Mouse (Mus musculus) midbrain, embryonic 16.5 days (tissue): ENCODE measurements at regions not wholly inside any gene's neighbourhood (a gene's known extent, or its start where the extent isn't known, plus 50 kb on each side); places are given as distances from the start of the nearest gene placed in this dataset.

Source experiments
- ATAC-seq: fragments of 200-750 bp; cut with Nextera tagmentation; 2 replicates; pipeline ENCODE4 v1.8.0; 2017; ENCODE audit warnings: moderate TSS enrichment
- H3K27ac ChIP-seq: fragments of 300-500 bp; sonication (generic); 2 replicates; pipeline ENCODE4 v1.5.1; 2014; ENCODE audit warnings: mild to moderate bottlenecking, low read length, mixed read lengths
- H3K27me3 ChIP-seq: fragments of 300-500 bp; sonication (generic); 2 replicates; pipeline ENCODE4 v1.6.1; 2014; ENCODE audit warnings: low read depth, low read length, mixed read lengths; ENCODE audit not compliant: control insufficient read depth, insufficient read depth
- H3K36me3 ChIP-seq: fragments of 300-500 bp; sonication (generic); 2 replicates; pipeline ENCODE4 v1.6.1; 2014; ENCODE audit warnings: mild to moderate bottlenecking, low read length, moderate library complexity, mixed read lengths; ENCODE audit not compliant: control insufficient read depth, insufficient read depth
- H3K4me1 ChIP-seq: fragments of 300-500 bp; sonication (generic); 2 replicates; pipeline ENCODE4 v1.6.1; 2014; ENCODE audit warnings: mild to moderate bottlenecking, low read length, mixed read lengths; ENCODE audit not compliant: control insufficient read depth, insufficient read depth
- H3K4me2 ChIP-seq: fragments of 300-500 bp; sonication (generic); 2 replicates; pipeline ENCODE4 v1.6.1; 2014; ENCODE audit warnings: mild to moderate bottlenecking, low read length, mixed read lengths
- H3K4me3 ChIP-seq: fragments of 300-500 bp; sonication (generic); 2 replicates; pipeline ENCODE4 v1.5.1; 2014; ENCODE audit warnings: low read depth, mild to moderate bottlenecking, low read length, moderate library complexity, mixed read lengths
- H3K9ac ChIP-seq: fragments of 300-500 bp; sonication (generic); 2 replicates; pipeline ENCODE4 v1.6.1; 2014; ENCODE audit warnings: low read depth, low read length, mixed read lengths
- H3K9me3 ChIP-seq: fragments of 300-500 bp; sonication (generic); replicated peaks from 2 replicates; pipeline ENCODE4 v1.6.1; 2014; ENCODE audit warnings: mild to moderate bottlenecking, low read length, mixed read lengths; ENCODE audit not compliant: control insufficient read depth, poor library complexity, severe bottlenecking
- WGBS: fragments of 180-500 bp; shearing (Covaris S2); extraction: QIAGEN DNeasy Blood & Tissue Kit; methylation state at CpG from one replicate; pipeline ENCODE4 v1.1.7; 2014; 5-methylcytosine and 5-hydroxymethylcytosine counted together

GRCm38 (mm10) chr2:178950304-178950703, 491.9 kb upstream of the Cdh4 start:
- H3K27ac ChIP-seq: no peak overlapping the region
- no peaks in the 10 kb centered on the region for H3K9me3 ChIP-seq
- no peak for ATAC-seq
- no peak overlapping the region for H3K4me2 ChIP-seq
- peaks cover 7% of the 10 kb centered on the region; the same call in 1 of the 2 replicates for H3K4me1 ChIP-seq
- H3K9ac ChIP-seq: no peak overlapping the region
- H3K27me3 ChIP-seq: no peaks in the 10 kb centered on the region
- H3K36me3 ChIP-seq: no peaks in the 10 kb centered on the region
- 29% methylated on average over 1 of the region's 1 CpGs for WGBS
- H3K4me3 ChIP-seq: no peak overlapping the region

GRCm38 (mm10) chr2:178954420-178955067, 487.7 kb upstream of the Cdh4 start:
- Histone ChIP-seq H3K4me3 (no peak overlapping the region), H3K9me3 (no peaks in the 10 kb centered on the region), H3K27ac (no peak overlapping the region), H3K9ac (no peak overlapping the region), H3K36me3 (no peaks in the 10 kb centered on the region), H3K4me2 (no peak overlapping the region), H3K4me1 (no peaks in the 10 kb centered on the region), H3K27me3 (no peaks in the 10 kb centered on the region)
- ATAC-seq: no peak
- WGBS: 74% methylated on average over 2 of the region's 2 CpGs

GRCm38 (mm10) chr2:178958829-178959228, 483.4 kb upstream of the Cdh4 start:
- no peak for ATAC-seq
- WGBS: 70% methylated on average over 10 of the region's 10 CpGs
- no peaks in the 10 kb centered on the region for H3K9me3 ChIP-seq
- H3K4me2 ChIP-seq: no peak overlapping the region
- H3K36me3 ChIP-seq: no peaks in the 10 kb centered on the region
- H3K9ac ChIP-seq: no peak overlapping the region
- H3K27ac ChIP-seq: no peak overlapping the region
- H3K27me3 ChIP-seq: no peaks in the 10 kb centered on the region
- H3K4me3 ChIP-seq: no peak overlapping the region
- no peaks in the 10 kb centered on the region for H3K4me1 ChIP-seq

- no peak overlapping the region for H3K9ac ChIP-seq
- no peak for ATAC-seq
- no peaks in the 10 kb centered on the region for H3K4me1 ChIP-seq
- WGBS: 80% methylated on average over 6 of the region's 6 CpGs
- H3K27me3 ChIP-seq: no peaks in the 10 kb centered on the region
- H3K27ac ChIP-seq: no peak overlapping the region
- no peaks in the 10 kb centered on the region for H3K36me3 ChIP-seq
- no peak overlapping the region for H3K4me2 ChIP-seq
- no peaks in the 10 kb centered on the region for H3K9me3 ChIP-seq
- no peak overlapping the region for H3K4me3 ChIP-seq
Observed at GRCm38 (mm10) chr2:178959603-178960002, 482.6 kb upstream of the Cdh4 start.

DNA sequence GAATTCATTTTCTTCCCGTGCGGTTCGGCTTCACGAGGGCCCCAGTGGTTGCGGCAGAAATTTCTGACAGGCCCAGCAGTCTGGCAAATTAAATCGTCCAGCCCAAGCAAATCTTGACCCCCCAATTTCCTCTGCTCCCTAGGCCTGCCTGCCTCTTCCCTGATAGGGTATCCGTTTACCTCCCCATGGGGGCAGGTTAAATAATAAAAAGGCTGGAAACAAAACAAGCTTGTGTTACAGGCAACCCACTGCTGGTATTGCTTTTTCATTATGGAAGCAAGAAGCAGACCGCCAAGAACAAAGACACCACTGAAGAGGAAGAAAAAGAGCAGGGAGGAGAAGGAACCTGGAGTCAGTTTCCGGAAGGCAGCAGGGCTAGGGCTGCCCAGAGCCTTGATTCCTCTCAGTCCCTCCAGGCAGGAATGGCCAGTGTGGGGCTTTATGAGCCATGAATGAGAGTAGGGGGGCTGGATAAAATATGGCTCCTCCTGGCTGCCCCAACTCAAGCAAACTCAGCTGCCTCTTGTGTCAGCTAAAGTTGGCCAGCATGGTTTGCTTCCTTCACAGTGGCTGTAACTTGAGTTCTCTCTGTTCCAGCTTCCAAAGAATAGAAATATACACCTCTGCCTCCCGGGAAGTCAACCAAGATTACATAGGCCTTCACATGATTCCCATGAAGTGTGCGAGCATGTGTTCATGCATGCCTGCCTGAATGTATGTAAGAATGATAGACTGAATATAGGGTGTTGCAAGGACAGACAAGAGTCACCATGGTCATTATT, 474.5 kb upstream of the Cdh4 start:
- Histone ChIP-seq H3K36me3 (no peaks in the 10 kb centered on the region), H3K4me2 (no peak overlapping the region), H3K9me3 (no peaks in the 10 kb centered on the region), H3K9ac (no peak overlapping the region), H3K27ac (no peak overlapping the region), H3K4me1 (no peaks in the 10 kb centered on the region), H3K27me3 (no peaks in the 10 kb centered on the region), H3K4me3 (no peak overlapping the region)
- ATAC-seq: no peak
- 45% methylated on average over 11 of the region's 11 CpGs for WGBS

DNA sequence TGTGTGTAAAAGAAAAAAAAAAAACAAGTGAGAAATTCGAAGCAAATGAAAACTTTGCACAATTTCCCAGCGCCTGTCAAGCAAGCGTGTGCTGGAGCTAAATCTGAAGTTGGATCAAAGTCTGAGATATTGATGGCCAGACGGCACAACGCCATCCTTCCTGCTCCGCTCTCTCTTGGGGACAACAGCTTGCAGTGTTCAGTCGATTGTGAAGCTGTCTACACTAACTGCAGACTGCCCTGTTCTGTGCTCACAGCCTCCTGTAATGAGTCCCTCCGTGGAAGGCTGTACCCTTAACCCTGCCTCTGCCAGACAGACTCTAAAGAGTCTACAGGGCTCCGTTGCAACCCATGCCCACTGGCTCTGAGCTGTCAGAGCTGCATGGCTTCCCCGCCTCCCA, 472.5 kb upstream of the Cdh4 start:
- 66% methylated on average over 10 of the region's 10 CpGs for WGBS
- Histone ChIP-seq H3K4me2 (no peak overlapping the region), H3K27ac (no peak overlapping the region), H3K9me3 (no peaks in the 10 kb centered on the region), H3K27me3 (no peaks in the 10 kb centered on the region), H3K4me1 (no peaks in the 10 kb centered on the region), H3K4me3 (no peak overlapping the region), H3K9ac (no peak overlapping the region), H3K36me3 (no peaks in the 10 kb centered on the region)
- ATAC-seq: peak; percentile 48; the same call in 1 of the 2 replicates

GRCm38 (mm10) chr2:178975366-178975765, 466.9 kb upstream of the Cdh4 start:
- ATAC-seq: no peak
- Histone ChIP-seq H3K4me2 (no peak overlapping the region), H3K27me3 (no peaks in the 10 kb centered on the region), H3K4me1 (peaks cover 4% of the 10 kb centered on the region), H3K36me3 (no peaks in the 10 kb centered on the region), H3K4me3 (no peak overlapping the region), H3K27ac (no peak overlapping the region), H3K9me3 (no peaks in the 10 kb centered on the region), H3K9ac (no peak overlapping the region)
- 94% methylated on average over 4 of the region's 4 CpGs for WGBS

GRCm38 (mm10) chr2:178976046-178976445, 466.2 kb upstream of the Cdh4 start:
- H3K9ac ChIP-seq: no peak overlapping the region
- H3K4me1 ChIP-seq: peaks cover 4% of the 10 kb centered on the region
- H3K27ac ChIP-seq: no peak overlapping the region
- H3K9me3 ChIP-seq: no peaks in the 10 kb centered on the region
- no peak overlapping the region for H3K4me3 ChIP-seq
- no peak overlapping the region for H3K4me2 ChIP-seq
- 49% methylated on average over 6 of the region's 6 CpGs for WGBS
- no peaks in the 10 kb centered on the region for H3K27me3 ChIP-seq
- ATAC-seq: peak; percentile 28; the same call in 1 of the 2 replicates
- H3K36me3 ChIP-seq: no peaks in the 10 kb centered on the region

GRCm38 (mm10) chr2:178976495-178976894, 465.7 kb upstream of the Cdh4 start:
- H3K4me2 ChIP-seq: no peak overlapping the region
- no peak overlapping the region for H3K9ac ChIP-seq
- ATAC-seq: no peak
- 73% methylated on average over 3 of the region's 3 CpGs for WGBS
- no peak overlapping the region for H3K4me3 ChIP-seq
- H3K9me3 ChIP-seq: no peaks in the 10 kb centered on the region
- H3K27ac ChIP-seq: no peak overlapping the region
- no peaks in the 10 kb centered on the region for H3K36me3 ChIP-seq
- H3K27me3 ChIP-seq: no peaks in the 10 kb centered on the region
- H3K4me1 ChIP-seq: peaks cover 4% of the 10 kb centered on the region
